Mouse (Mus musculus): Measurements from ENCODE around the gene Aox2. TPM values are rescaled to one million over a fixed set of nuclear protein-coding genes. Genes with fewer than 3 reads are reported as not detected.
A peak's percentile ranks its signal among the peaks of the same experiment; 100 is the strongest.

The Aox2 gene
- total and polyA plus RNA-seq, 3 experiments, result not detected

DNA sequence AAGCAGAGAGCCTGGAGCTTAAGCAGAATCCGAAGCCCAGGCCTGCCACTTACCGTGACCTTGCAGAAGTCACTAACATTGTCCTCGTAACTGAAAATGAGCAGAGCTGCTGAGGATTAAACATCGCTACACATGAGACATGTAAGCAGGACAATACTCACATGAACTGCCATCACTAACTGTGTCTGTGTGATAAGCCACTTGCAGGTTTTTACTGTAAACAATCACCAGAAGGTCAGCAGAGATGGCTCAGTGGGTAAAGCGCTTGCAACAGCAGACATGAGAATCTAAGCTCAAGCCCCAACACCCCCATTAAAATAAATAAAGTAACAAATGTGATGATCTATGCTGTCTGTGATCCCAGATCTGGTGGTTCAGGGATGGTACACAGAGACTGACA, 39.7 kb upstream of the Aox2 start:
- Histone ChIP-seq H3K4me3 (replicated peaks in 1 of 3; ENCODE audit: low read depth in 2 of 3, low read length in 2 of 3, poor library complexity in 1 of 3) (no peak overlapping the region), H3K27ac (ENCODE audit: insufficient read depth, low read depth) (no peak overlapping the region), H3K9ac (ENCODE audit: insufficient read depth, low read depth) (no peak overlapping the region), H3K9me3 (replicated peaks; ENCODE audit: low read length) (no peaks in the 10 kb centered on the region), H3K4me1 (ENCODE audit: control insufficient read depth in 1 of 2, insufficient read depth in 2 of 2) (peaks cover 9 to 26% of the 10 kb centered on the region in 2 experiments), H3K4me2 (ENCODE audit: insufficient read depth, low read depth, poor library complexity, severe bottlenecking) (no peak overlapping the region), H3K27me3 (replicated peaks) (no peaks in the 10 kb centered on the region), H3K36me3 (replicated peaks in 1 of 2; ENCODE audit: control insufficient read depth in 1 of 2, insufficient read depth in 1 of 2, low read length in 1 of 2) (no peaks in the 10 kb centered on the region), H3K79me2 (replicated peaks; ENCODE audit: control insufficient read depth, extremely low read depth, insufficient read depth, poor library complexity, severe bottlenecking) (no peaks in the 10 kb centered on the region)
- in situ Hi-C loops (cut with MboI; ENCODE audit: low pct_ligation_motif_present, low pct_unique_long_range_greater_than_20kb, low sequenced_read_pairs) (no loop called here), dilution Hi-C loops (cut with MboI; ENCODE audit: extremely low pct_ligation_motif_present, extremely low pct_unique_long_range_greater_than_20kb, low sequenced_read_pairs) (no loop called here)
- no peak for DNase-seq (ENCODE audit: extremely low read depth)
- no peak for TF ChIP-seq EP300 (IDR thresholded peaks at IDR 0.05; ENCODE audit: low read length)
- no peak for TF ChIP-seq SIN3A (IDR thresholded peaks at IDR 0.05; ENCODE audit: low read length)
- TF ChIP-seq MAFK (IDR thresholded peaks at IDR 0.05; ENCODE audit: insufficient replicate concordance, low read length), result no peak
- TF ChIP-seq TCF12 (IDR thresholded peaks at IDR 0.05; ENCODE audit: low read depth, low read length), result no peak
- no peak for TF ChIP-seq POLR2AphosphoS2 (IDR thresholded peaks at IDR 0.05; ENCODE audit: low read depth, low read length)
- no peak for TF ChIP-seq ZKSCAN1 (IDR thresholded peaks at IDR 0.05; ENCODE audit: borderline replicate concordance, low read depth, low read length)
- TF ChIP-seq PAX5 (IDR thresholded peaks at IDR 0.05; ENCODE audit: low read length), result no peak
- no peak for TF ChIP-seq CHD1 (IDR thresholded peaks at IDR 0.05; ENCODE audit: low read depth, low read length)
- TF ChIP-seq MAX (IDR thresholded peaks at IDR 0.05; ENCODE audit: low read length), result no peak

DNA sequence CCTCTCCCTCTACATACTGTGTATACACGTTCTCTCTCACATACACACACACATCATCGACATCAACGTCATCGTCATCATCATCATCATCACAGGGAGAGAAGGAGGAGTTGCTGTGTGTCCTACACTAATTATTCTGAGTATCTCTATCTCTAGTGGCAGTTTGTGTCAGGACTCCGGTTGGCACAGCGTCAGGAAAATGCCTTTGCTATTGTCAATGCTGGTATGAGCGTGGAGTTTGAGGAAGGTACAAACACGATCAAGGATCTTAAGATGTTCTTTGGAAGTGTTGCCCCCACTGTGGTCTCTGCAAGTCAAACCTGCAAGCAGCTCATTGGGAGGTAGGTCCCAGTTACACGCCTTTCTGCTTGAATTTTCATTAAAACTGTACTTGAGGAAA, 39.2 kb upstream of the Aox2 start:
- Histone ChIP-seq H3K79me2 (replicated peaks; ENCODE audit: control insufficient read depth, extremely low read depth, insufficient read depth, poor library complexity, severe bottlenecking) (no peaks in the 10 kb centered on the region), H3K4me2 (ENCODE audit: insufficient read depth, low read depth, poor library complexity, severe bottlenecking) (no peak overlapping the region), H3K4me1 (ENCODE audit: control insufficient read depth in 1 of 2, insufficient read depth in 2 of 2) (peaks cover 9 to 27% of the 10 kb centered on the region in 2 experiments), H3K4me3 (replicated peaks in 1 of 3; ENCODE audit: low read depth in 2 of 3, low read length in 2 of 3, poor library complexity in 1 of 3) (no peak overlapping the region), H3K36me3 (replicated peaks in 1 of 2; ENCODE audit: control insufficient read depth in 1 of 2, insufficient read depth in 1 of 2, low read length in 1 of 2) (no peaks in the 10 kb centered on the region), H3K27ac (ENCODE audit: insufficient read depth, low read depth) (no peak overlapping the region), H3K9me3 (replicated peaks; ENCODE audit: low read length) (no peaks in the 10 kb centered on the region), H3K9ac (ENCODE audit: insufficient read depth, low read depth) (no peak overlapping the region), H3K27me3 (replicated peaks) (no peaks in the 10 kb centered on the region)
- no peak for TF ChIP-seq MEF2A (IDR thresholded peaks at IDR 0.05; ENCODE audit: borderline replicate concordance, low read depth, low read length)
- no peak for TF ChIP-seq ZNF384 (IDR thresholded peaks at IDR 0.05; ENCODE audit: low read depth, low read length)
- no peak for TF ChIP-seq NELFE (IDR thresholded peaks at IDR 0.05; ENCODE audit: low read depth, low read length)
- no peak for TF ChIP-seq PAX5 (IDR thresholded peaks at IDR 0.05; ENCODE audit: low read length)
- no peak for TF ChIP-seq EP300 (IDR thresholded peaks at IDR 0.05; ENCODE audit: low read length)
- no peak for TF ChIP-seq HCFC1 (IDR thresholded peaks at IDR 0.05; ENCODE audit: low read depth, low read length)
- TF ChIP-seq CHD2 (IDR thresholded peaks at IDR 0.05; ENCODE audit: low read length), result no peak
- TF ChIP-seq POLR2A (IDR thresholded peaks at IDR 0.05; ENCODE audit: low read depth, low read length), result no peak
- no peak for DNase-seq (ENCODE audit: extremely low read depth)
- dilution Hi-C loops (cut with MboI; ENCODE audit: extremely low pct_ligation_motif_present, extremely low pct_unique_long_range_greater_than_20kb, low sequenced_read_pairs), result no loop called here
- in situ Hi-C loops (cut with MboI; ENCODE audit: low pct_ligation_motif_present, low pct_unique_long_range_greater_than_20kb, low sequenced_read_pairs), result no loop called here

DNA sequence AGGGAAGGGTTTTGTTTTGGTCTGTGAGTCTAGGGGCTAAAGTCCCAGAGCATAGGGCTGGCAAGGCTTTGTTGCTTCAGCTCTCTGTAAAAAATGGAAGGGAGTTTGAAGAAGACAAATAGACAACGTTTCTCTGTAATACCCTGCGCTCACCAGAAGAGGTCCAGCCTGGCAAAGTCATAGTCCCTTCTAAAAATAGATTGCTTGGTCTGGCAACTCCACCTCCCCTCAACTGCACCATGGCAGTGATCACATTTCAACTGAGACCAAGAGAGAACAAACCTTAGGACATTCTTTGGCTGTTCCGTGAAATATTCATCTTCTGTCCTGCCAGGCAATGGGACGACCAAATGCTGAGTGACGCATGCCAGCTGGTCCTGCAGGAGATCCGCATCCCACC, 37.8 kb upstream of the Aox2 start:
- Histone ChIP-seq H3K4me1 (ENCODE audit: control insufficient read depth in 1 of 2, insufficient read depth in 2 of 2) (peaks cover 9 to 37% of the 10 kb centered on the region in 2 experiments), H3K36me3 (replicated peaks in 1 of 2; ENCODE audit: control insufficient read depth in 1 of 2, insufficient read depth in 1 of 2, low read length in 1 of 2) (no peaks in the 10 kb centered on the region), H3K9ac (ENCODE audit: insufficient read depth, low read depth) (no peak overlapping the region), H3K4me3 (replicated peaks in 1 of 3; ENCODE audit: low read depth in 2 of 3, low read length in 2 of 3, poor library complexity in 1 of 3) (no peak overlapping the region), H3K4me2 (ENCODE audit: insufficient read depth, low read depth, poor library complexity, severe bottlenecking) (no peak overlapping the region), H3K27me3 (replicated peaks) (no peaks in the 10 kb centered on the region), H3K27ac (ENCODE audit: insufficient read depth, low read depth) (no peak overlapping the region), H3K79me2 (replicated peaks; ENCODE audit: control insufficient read depth, extremely low read depth, insufficient read depth, poor library complexity, severe bottlenecking) (no peaks in the 10 kb centered on the region), H3K9me3 (replicated peaks; ENCODE audit: low read length) (no peaks in the 10 kb centered on the region)
- in situ Hi-C loops (cut with MboI; ENCODE audit: low pct_ligation_motif_present, low pct_unique_long_range_greater_than_20kb, low sequenced_read_pairs), result no loop called here
- peak; percentile 15 for DNase-seq (ENCODE audit: extremely low read depth)
- dilution Hi-C loops (cut with MboI; ENCODE audit: extremely low pct_ligation_motif_present, extremely low pct_unique_long_range_greater_than_20kb, low sequenced_read_pairs), result no loop called here
- TF ChIP-seq CTCF (conservative IDR thresholded peaks at IDR 0.05 in 1 of 2, IDR thresholded peaks at IDR 0.05 in 1 of 2; ENCODE audit: low read depth in 2 of 2, low read length in 2 of 2) (peak in 1 of 2 experiments; percentile 52; a peak in 2 of 4 replicates), MEF2A (IDR thresholded peaks at IDR 0.05; ENCODE audit: borderline replicate concordance, low read depth, low read length) (peak; percentile 92), POLR2AphosphoS2 (IDR thresholded peaks at IDR 0.05; ENCODE audit: low read depth, low read length) (no peak), SIN3A (IDR thresholded peaks at IDR 0.05; ENCODE audit: low read length) (no peak), SMC3 (IDR thresholded peaks at IDR 0.05; ENCODE audit: low read depth, low read length) (peak; percentile 43), RAD21 (IDR thresholded peaks at IDR 0.05; ENCODE audit: low read depth, low read length) (peak; percentile 19)
